In the genomic region with DNA sequence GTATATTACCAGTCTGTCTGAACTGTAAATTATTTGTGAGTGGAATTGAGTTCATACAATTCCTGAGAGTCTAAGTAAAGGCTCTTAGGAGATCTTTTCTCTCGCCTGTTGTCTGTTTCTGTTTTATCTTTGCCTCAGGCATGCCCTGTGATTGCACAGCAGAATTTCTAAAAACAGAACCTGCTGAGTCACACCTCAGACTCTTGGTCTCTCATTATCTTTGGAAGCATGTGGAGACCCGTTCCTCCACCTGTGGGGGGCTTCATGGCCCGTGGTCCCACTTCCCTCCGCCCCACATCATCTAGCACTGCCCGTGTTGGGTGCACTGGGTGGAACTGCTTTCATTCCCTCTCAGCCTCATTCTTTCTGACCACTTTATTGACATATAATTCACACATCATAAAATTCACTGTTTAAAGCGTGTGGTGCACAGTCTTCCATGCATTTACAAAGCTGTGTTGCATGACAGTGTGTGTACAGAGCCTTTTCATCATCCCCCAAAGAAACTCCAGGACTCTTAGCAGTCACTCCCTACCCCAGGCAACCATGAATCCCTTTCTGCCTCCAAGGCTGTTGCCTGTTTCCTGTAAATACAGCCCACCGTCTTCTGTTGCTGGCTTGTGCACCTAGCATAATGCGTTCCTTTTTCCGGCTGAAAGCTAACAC, we compare ENCODE assay signal across 1 mouse cellular context.
TF ChIP-seq lines count a peak whose summit lies in the region.

No protein-coding gene starts in this region.

TF ChIP-seq in MEL, 35 proteins besides CTCF, POLR2A, EP300 and RAD21 (continued from another document):
- TF ChIP-seq GABPA (IDR thresholded peaks at IDR 0.05; ENCODE audit: low read depth, low read length) = peak; percentile 79; the same call in 1 of the 2 replicates
- peak; percentile 63 for TF ChIP-seq SIN3A (IDR thresholded peaks at IDR 0.05; ENCODE audit: low read length)
- 0 out of 2 replicates have a peak, but pooled peaks have one; percentile 41 for TF ChIP-seq MYC (IDR thresholded peaks at IDR 0.05; ENCODE audit: low read depth, low read length)
- TF ChIP-seq TAL1 (IDR thresholded peaks at IDR 0.05; ENCODE audit: low read length) = peak; percentile 82
- TF ChIP-seq JUND (IDR thresholded peaks at IDR 0.05; ENCODE audit: low read depth, low read length) = no peak
- 0 out of 2 replicates have a peak, but pooled peaks have one; percentile 37 for TF ChIP-seq ZKSCAN1 (IDR thresholded peaks at IDR 0.05; ENCODE audit: low read depth, low read length)
- TF ChIP-seq USF2 (IDR thresholded peaks at IDR 0.05; ENCODE audit: borderline replicate concordance in 1 of 2, insufficient read depth in 1 of 2, low read depth in 1 of 2, low read length in 2 of 2) = no peak
